Mouse (Mus musculus): ENCODE data around the gene Arl3. TPM values are rescaled to one million over a fixed set of nuclear protein-coding genes. Genes with fewer than 3 reads are reported as not detected.
A peak's percentile ranks its signal among the peaks of the same experiment; 100 is the strongest.

The Arl3 gene
- 10 to 100 TPM; 47.2 to 54.9 TPM for total RNA-seq (2021)
- long read RNA-seq, experiment 1, transcript Arl3-201 (6 exons, 843 nt), result major isoform, 9 of 18 reads
- long read RNA-seq, experiment 1, partial matches to known transcripts, result 2 of 18 reads
- long read RNA-seq, experiment 1, other reads (novel, unspliced or antisense), result 7 of 18 reads
- long read RNA-seq, experiment 2, transcript Arl3-201 (6 exons, 843 nt), result major isoform, 36 of 48 reads
- long read RNA-seq, experiment 2, partial matches to known transcripts, result 7 of 48 reads
- long read RNA-seq, experiment 2, other reads (novel, unspliced or antisense), result 5 of 48 reads

DNA sequence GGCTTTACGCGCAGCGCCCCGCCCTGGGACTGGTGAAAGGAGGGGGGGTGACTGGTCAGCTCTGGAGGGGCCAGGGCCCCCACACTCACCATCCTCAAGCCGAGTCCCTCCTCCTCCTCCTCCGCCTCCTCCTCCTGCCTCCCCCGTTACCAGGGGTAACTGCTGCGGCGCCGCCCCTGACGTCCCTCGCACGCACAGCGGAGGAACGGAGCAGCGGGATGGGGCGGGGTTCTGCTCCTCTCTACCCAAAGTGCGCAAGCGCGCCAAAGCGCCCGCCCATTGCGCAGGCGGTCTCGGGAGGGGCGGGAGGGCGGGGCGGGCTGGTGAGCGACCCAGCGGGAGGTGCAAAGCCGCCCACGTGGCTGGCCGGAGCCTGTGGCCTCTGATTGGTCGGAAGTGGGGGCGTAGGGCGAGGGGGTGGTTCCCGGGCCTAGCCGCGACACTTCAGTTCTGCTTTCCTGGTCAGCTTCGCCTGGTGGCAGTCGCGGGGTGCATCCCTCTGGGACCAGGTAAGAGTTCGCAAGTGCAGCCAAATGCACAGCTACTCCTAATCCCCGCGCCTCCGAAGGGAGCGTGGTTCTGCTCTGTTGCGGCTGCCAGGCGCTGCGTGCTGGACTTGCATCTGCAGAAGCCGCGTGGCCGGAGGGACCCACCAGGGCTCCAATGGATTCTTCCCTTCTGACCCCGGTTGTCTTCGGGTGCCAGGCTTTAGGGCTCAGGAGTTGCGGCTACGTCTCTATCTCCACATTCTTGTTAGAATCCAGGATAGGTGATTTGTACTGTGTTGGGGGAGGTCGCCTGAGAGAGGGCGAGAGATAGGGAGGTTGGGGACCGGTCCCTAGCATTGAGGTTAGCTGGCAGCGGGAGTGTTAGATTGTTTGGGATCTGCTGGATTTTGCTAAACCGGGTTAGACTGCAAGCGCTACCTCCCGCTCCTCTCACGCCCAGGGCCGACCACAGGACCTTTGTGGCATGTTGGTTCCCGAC, at the start of gene Arl3, which contains the start of gene Sfxn2:
Gene Arl3 (minus strand): TSS at position 248 of the 987 bp plus-strand sequence.
Gene Sfxn2 (plus strand): TSS at position 415 of the 987 bp plus-strand sequence.
- DNase-seq (ENCODE audit: low spot score in 2 of 2), result peak; percentile 89 to 91

DNA sequence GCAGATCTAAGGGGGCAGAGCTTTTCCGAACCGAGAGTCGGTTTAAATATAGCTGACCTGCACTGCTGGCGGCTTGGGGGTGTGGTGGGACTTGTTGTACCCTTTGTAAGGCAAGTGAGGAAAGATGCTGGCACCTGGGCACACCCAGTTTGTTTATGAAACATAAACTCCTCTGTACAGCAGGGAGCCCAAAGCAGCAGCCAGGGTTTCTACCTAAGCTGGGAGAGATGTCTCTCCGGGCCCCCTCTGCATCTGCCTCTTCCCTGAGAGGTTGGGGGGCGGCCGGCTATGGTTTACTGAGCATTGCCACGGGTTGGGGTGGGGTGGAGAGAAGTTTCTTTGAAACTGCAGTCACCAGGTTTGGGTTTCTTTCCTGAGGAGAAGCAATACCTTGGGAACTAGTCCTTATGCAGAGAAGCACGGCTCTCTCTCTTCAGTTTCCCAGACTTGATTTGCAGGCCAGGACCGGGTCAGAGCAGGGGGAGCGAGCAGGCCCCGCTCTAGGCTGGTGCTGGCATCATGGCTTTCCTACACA, 49.7 kb upstream of the Arl3 start:
- no peak for DNase-seq (ENCODE audit: low spot score in 2 of 2)

DNA sequence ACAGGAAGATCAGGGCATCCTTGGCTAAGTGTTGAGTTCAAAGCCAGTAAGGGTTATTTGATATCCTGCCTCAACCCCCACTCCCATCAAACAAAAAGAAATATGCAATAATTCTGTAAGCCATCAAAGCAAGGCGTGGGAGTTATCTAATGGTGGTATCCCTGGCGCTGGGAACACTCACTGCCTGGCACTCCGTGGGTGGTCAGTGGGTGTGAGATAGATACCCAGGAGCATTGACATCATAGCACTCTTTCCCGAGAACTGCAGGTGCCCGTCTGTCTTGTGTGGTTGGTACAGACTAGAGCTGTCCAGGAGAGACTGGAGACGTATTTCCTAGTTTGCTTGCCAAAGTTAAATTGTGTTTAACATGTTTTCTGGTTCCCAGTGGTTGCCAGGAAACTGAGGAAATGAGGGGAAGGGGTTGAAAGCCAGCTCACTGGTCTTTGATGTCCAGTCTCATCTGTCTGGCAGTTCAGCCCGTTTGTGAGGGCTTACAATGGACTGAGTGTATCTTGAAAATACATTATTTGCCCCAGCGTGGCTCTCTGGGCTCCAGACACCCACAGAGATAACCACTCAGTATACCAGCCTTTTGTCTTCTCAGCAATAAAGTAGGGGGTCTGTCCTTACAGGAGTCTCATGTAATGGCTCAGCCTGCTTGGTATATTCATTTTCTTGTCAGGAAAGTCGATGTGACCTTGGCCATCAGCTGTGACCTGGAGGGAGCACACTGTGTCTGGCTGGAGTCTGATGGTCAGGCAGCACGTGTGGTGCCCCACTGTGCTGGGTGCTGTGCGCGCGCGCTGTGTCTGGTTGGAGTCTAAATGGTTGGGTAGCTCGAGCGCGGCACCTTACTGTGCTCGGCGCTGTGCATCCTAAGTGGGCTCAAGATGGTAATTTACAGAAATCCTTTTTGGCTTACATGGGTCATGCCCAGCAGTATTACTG, 48.5 kb upstream of the Arl3 start:
- DNase-seq (ENCODE audit: low spot score in 2 of 2), result no peak

DNA sequence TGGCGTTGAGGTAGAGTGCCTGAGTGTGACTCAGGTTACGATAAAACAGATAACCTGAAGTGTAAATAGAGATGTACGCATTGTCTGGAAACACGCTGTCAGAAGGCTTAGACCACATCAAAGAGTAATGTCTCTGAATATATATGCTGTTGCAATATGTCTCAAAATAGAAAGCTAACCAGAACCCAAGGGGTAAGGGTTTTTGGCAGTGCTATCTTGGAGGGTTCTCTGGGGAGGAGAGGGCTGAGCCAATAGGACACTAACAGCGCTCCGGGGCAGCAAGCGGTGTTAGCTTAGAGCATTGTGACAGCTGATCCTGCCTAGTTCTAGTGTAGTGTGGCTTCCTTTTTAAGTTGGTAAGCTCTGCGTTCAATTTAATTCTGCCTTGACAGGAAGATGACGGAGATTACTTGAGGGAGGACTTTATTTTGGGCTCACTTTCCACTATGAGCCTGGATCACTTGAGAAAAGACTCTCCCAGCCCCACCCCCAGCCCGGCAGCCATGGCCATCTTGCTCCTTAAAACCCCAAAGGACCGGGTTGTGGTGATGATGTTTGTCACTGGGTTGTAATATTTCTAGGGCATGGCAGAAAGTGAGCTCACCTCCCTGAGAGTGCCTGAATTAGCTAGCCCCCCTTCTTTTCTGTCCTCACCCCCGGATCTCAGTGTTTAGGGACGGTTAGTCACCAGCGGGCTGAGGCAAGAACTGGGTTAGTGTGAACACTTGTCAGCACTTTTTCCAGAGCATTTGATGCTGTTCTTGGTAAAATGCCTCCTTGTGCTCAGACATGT, 47.2 kb upstream of the Arl3 start:
- DNase-seq (ENCODE audit: low spot score in 2 of 2), result no peak

DNA sequence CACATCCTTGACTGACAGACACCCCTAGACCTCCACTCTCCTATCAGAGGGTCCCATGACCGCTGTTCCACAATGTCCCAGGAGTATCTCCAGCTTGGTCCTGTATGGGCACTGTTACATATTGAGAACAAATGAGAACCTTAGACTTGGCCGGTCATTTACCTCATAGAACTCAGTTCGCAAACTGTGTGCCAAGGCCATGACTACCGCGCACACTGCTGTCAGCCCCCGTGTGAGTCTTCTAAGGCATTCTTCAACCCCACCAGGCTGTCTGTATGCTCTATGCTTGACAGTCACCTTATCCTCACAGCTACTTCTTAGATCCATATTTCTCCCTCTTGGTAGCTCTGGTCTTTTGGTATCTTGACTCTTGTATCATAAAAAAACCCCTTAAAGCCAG, 46.5 kb upstream of the Arl3 start:
- DNase-seq (ENCODE audit: low spot score in 2 of 2), result no peak

DNA sequence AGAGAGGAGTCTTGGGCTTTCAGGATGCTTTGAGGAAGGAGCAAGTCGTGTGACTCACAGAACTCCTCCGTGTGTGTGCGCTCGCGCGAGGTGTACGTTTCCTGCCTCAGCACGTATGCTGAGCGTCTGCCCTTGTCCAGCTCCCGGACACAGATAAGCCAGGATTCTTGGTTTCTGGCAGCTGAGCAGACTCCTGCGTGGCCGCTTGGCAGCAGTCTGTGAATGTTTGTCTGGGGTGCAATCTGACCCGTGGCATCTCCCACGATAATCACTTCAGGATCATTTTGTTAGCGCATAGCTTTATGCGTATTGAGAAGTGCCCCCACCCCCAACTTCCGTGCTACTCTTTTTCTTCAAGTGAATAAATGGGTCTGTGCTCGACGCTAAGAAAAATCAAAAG, 46.0 kb upstream of the Arl3 start:
- DNase-seq (ENCODE audit: low spot score in 2 of 2), result no peak

DNA sequence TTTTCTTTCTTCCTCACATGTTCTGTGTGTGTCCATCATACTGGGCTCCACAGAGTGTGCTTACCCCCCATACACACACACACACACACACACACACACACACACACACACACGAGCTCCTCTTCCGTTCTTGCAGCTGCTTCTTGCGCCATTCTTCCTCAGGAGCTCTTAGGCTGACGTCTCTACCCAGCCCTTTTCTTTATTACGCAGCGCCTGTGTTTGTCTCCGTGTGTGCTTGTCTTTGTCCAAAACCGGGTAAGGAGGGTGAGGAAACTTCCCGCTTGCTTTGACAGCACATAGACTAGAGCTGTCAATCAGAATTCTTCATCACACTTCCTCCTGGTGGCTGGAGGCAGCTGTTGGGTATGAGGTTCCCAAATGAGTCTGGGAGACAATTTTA, 45.3 kb upstream of the Arl3 start:
- no peak for DNase-seq (ENCODE audit: low spot score in 2 of 2)

DNA sequence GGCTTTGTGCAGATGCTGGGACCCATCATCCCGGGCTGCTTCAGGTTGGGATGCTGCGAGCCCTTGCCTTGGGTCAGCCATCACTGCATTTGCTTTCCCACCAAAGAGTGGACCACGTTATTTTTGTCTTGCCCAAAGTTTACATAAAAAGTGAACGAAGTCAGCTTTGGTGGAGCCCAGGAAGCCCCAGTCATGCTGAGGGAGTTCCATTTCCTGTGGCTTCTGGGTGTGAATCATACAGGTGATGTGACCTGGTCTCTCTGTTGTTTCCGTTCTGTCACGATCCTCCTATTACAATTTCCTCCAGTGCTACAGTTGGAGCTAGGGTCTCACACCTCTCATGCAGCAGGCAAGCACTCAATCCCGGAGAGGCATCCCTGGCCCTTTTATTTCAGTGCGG, 44.4 kb upstream of the Arl3 start:
- DNase-seq (ENCODE audit: low spot score in 2 of 2), result no peak

DNA sequence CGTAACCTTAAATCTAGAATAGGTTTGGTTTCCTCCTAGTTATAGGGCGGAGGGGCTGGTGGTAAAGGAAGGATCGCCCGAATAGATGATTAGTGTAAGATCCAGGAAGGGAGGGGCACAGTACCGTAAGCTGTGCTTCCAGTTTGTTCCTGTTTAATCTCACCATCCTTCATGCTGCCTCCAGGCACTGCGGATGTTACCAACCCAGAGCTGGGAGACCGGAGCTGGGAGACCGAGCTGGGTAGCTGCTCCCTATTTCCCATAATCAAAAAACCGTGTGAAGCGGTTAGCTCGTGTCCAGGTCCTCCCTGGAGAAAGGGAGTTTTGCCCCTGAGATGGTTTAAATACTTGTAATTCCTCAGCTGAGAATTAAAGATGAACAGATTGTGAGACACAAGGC, 43.4 kb upstream of the Arl3 start:
- no peak for DNase-seq (ENCODE audit: low spot score in 2 of 2)

DNA sequence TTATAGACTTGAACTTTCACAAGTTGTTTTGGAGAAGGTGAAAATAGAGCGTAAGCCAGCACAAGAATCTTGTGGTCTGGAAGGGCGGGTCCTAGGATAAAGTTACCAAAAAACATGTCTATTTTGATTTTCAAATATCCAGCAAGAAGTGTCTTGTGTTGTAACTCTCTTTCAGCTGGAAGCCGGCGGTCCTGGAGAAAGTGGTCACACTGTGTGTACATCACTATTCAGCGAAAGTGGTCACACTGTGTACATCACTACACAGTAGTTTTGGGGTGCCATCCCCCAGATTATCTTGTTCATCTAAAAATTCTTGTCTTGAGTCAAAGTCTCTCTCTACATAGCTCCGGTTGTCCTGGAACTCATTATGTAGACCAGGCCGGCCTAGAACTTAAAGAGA, 35.2 kb upstream of the Arl3 start:
- no peak for DNase-seq (ENCODE audit: low spot score in 2 of 2)

DNA sequence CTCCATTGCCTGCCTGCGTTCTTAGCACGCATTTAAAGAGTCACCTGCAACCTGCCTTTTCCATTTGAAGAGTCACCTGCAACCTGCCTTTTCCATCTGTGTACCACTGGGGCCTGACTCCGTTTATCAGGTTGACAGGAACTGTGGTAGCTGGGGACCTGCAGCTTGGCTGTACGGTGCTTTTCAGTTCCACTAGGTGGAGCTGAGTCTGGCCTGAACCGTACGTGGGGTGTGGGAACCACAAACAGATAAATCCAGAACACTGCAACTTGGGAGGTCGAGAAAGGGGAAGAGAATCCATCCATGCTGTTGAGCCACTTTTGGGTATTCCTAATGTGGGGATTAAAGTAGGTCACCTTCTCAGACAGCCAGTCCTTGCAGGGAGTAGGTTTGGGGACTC, 34.4 kb upstream of the Arl3 start:
- DNase-seq (ENCODE audit: low spot score in 2 of 2), result no peak

DNA sequence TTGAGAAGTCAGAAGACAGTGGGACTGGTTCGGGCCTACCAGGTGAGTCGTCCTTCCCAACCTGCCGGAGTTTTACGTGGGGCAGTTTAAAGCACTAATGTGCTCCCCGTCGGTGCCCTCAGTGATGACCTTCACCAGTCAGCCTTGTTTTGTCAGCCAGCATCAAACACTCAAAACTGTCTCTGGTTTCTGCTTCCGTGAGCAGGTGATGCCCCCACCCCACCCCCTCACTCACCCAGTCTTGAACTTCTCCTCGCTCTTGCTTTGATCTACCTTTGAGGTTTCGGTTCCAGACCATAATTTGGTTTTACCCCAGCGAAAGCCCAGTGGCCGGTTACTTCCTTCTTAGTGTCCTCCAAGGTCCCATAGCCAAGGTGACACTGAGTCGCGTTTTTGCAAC, 33.7 kb upstream of the Arl3 start:
- no peak for DNase-seq (ENCODE audit: low spot score in 2 of 2)

DNA sequence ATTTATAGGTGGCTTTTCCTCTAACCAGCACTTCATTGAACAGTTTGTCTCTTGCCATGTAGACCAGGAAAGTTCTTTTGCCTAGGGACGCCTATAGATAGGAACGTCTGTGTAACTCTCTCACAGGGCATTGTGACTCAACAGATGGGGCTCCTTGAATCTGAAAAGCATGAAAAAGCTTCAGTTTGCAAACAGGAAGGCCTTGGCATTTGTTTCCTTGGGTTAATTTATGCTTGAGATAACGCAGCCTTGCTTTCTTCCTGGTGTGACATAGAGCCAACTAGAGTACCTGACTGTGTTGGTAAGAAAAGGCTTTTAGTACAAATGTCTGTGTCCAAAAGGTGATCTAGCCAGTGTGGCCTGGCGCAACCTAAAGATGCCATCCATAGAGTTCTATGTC, 29.4 kb upstream of the Arl3 start:
- no peak for DNase-seq (ENCODE audit: low spot score in 2 of 2)

DNA sequence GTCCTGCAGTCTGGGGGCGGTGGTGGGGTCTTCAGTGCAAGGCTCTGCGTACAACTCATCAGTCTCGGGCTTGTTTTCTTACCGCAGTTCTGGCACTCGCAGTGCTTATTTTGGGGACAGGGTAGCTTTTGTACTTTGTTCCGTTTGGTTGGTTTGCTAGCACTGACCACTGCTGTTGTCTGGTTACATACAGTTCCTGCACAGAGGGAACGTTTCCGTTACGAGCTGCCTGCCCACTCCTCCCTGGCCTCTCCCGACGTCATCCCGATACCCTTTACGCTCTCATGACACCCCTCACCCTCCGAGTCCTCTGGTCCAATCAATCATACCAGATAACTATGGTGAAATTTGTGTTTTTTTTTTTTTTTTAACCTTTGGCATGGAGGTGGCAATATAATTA, 28.5 kb upstream of the Arl3 start:
- DNase-seq (ENCODE audit: low spot score in 2 of 2), result no peak

DNA sequence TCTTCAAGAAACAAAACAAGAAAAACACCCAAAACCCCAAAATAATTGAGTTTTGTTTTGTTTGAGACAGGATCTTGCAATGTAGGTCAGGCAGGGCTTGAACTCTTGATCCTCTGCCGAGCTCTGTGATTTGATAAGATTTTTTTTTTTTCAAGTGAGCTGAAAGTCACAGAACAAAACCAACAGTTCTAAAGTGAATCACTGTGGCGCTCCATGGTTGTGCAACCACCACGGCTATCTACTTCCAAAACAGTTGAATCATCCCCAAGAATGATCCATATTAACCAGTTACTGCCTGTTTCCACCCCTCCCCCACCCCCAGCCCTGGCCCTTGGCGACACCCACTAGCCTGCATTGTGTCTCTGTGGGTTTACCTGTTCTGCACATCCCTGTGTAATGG, 27.4 kb upstream of the Arl3 start:
- DNase-seq (ENCODE audit: low spot score in 2 of 2), result no peak

DNA sequence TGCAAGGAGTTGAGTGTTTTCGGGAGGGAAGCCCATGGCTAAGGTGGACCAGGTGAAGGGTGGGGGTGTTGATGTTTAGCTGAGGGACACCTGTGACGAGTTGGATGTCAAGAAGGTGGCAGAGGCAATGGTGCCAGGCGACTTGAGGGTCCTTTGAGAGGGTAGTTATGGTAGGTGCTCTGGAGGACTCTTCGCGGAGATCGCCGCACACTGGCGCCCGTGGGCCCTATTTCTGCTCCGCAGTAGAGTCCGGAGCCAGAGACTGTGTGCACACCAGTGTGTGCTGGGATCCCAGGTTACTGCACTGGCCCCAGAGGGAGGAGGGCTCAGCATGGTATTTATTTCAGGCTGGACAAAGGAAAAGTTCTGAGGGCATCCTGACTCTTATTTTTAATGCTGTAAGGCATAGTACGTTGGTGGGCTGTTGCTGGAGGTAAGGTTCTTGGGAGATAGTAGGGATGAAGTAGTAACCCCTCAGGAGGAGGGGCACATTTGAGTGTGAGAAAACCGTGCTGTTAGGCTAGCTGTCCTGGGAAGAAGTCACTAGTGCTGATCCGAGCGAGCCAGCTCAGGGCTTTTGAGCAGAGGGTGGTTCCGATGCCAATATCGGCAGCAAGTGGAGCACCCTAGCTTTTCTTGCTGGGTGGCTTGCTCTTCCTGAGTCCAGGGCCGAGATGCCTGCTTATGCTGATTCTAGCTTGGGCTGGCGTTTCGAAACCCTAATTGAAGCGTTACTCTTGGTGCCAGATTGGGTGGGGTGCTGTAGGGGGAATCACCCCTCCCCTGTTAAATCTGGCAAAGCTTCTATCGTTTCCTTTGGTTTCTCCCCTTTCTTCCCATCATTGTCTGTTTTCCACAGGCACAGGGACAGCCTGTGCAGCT, 26.6 kb upstream of the Arl3 start:
- no peak for DNase-seq (ENCODE audit: low spot score in 2 of 2)

DNA sequence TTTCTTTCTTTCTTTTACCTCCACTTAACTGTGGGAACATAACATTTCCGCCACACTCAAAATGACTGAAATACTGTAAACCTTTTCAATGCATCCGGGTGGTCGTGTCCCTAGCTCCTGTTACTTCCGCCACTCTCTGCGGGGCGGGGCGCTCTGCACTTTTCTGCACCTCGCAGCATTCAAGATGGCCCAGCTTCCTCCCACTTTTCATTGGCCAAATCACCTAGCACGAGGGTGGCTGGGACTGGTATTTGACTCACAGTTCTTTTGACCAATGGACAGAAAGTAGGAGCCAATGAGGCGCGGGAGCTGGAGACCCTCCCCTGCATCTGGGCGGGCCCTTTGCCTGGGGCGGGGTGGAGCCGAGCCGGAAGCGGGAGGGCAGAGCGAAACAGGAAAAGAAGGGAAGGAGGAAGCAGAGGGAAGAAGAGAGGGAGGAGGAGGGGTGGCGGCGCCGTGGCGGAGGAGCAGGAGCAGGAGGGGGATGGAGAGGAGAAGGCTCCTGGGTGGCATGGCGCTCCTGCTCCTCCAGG, 25.8 kb upstream of the Arl3 start, which contains the start of gene Wbp1l:
Gene Wbp1l (plus strand): TSS at position 365 of the 533 bp plus-strand sequence.
- DNase-seq (ENCODE audit: low spot score in 2 of 2), result peak; percentile 87 to 95

DNA sequence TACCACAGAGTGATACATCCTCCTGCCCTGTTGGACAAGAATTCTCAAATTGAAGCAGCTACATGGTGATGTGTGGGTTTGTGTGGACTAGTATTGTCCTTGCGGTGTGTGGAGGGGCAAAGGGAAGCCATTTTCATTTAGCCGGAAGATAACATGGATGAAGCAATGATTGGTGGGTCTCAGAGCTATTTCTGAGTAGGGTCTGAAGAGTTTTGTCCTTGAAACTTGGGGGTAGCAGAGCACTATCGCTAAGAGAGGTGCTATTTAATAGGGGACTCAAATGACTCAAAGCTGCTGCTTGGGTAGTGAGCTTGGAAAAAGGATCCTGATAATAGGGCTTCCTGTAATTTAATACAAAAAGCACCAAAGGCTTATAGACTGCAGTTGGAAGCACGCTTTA, 25.2 kb upstream of the Arl3 start:
- DNase-seq (ENCODE audit: low spot score in 2 of 2), result no peak

Data from adrenal gland, postnatal 4 days (tissue).